ENCODE assay signal across 26 mouse cellular contexts in the genomic region with DNA sequence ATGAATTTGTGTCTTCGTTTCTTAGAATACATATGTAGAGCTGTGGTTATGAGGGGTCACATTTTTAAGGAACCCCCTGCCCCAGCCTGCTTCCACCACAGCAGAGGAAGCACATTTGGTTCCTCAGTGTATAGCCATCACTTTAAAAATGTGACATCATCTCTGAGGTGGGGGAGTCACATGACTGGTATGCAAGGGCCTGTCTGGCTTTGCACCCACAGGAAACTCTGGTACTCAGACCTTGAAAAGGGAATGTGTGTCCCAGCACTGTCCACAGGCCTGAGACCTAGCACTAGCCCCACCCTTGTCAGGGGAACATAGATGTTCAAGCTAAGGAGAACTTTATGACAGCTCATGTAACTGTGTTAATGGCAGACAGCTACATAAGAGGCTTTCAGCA.
DNase-seq lines count a peak whose midpoint lies in the region; ATAC-seq lines count a peak whose summit lies in the region.
"Had no signal": no experiment of that assay in that cellular context is flagged by ENCODE, and none has a peak within 500 bp of the region (broad histone marks: within the 10 kb centered on the region; RNA-seq: fewer than 3 reads in every experiment).

No protein-coding gene starts in this region.

- H3K9ac ChIP-seq in heart, embryonic 15.5 days, result no peak overlapping the region
- H3K9ac ChIP-seq: liver, embryonic 13.5 days; midbrain, embryonic 15.5 days; neural tube, embryonic 12.5 days had no signal

- H3K9me3 ChIP-seq in heart, embryonic 10.5 days, result no peaks in the 10 kb centered on the region
- H3K9me3 ChIP-seq in heart, embryonic 15.5 days (replicated peaks), result no peaks in the 10 kb centered on the region
- H3K9me3 ChIP-seq: liver, embryonic 13.5 days; midbrain, embryonic 10.5 days; midbrain, embryonic 15.5 days; neural tube, embryonic 12.5 days had no signal

- ATAC-seq in heart, embryonic 15.5 days (replicated peaks; ENCODE audit: insufficient number of reproducible peaks, insufficient read depth, low FRiP score, low read depth), result 0 out of 2 replicates have a peak, but pooled peaks have one; percentile 47
- peak; percentile 25 to 34; a peak in 2 of 4 replicates for ATAC-seq in hematopoietic stem cell, adult 5-6 weeks (replicated peaks in 1 of 2; ENCODE audit: insufficient read depth in 1 of 2, low FRiP score in 2 of 2, low TSS enrichment in 1 of 2, low read depth in 1 of 2, poor library complexity in 2 of 2, severe bottlenecking in 2 of 2)
- ATAC-seq: forebrain, embryonic 16.5 days; hindbrain, embryonic 16.5 days; midbrain, embryonic 15.5 days had no signal

- no peak overlapping the region for H3K4me2 ChIP-seq in heart, embryonic 15.5 days
- H3K4me2 ChIP-seq: liver, embryonic 13.5 days; midbrain, embryonic 15.5 days; neural tube, embryonic 12.5 days had no signal

- no peaks in the 10 kb centered on the region for H3K36me3 ChIP-seq in heart, embryonic 10.5 days
- no peaks in the 10 kb centered on the region for H3K36me3 ChIP-seq in heart, embryonic 15.5 days
- H3K36me3 ChIP-seq: liver, embryonic 13.5 days; midbrain, embryonic 10.5 days; midbrain, embryonic 15.5 days; neural tube, embryonic 12.5 days had no signal

- H3K4me3 ChIP-seq in heart, embryonic 10.5 days, result no peak overlapping the region
- H3K4me3 ChIP-seq in heart, embryonic 15.5 days, result no peak overlapping the region
- H3K4me3 ChIP-seq: erythroblast, embryonic 14.5 days; liver, embryonic 13.5 days; midbrain, embryonic 10.5 days; midbrain, embryonic 15.5 days; neural tube, embryonic 12.5 days had no signal

- DNase-seq in heart, embryonic 10.5 days (ENCODE audit: low spot score), result no peak
- DNase-seq in heart, adult 11 months, result no peak
- DNase-seq in heart, adult 8-10 months (ENCODE audit: low spot score), result no peak
- peak; percentile 69 for DNase-seq in 3T3-L1 (ENCODE audit: low read depth, low spot score)
- DNase-seq in frontal cortex, postnatal 25 days (ENCODE audit: low spot score in 2 of 2), result no peak
- no peak for DNase-seq in ovary, postnatal 36 days (ENCODE audit: low spot score)
- DNase-seq: adrenal gland, postnatal 25 days; cerebellum, adult 11-12 months; cerebellum, adult 9-11 months; kidney, adult 18-20 months; layer of hippocampus, postnatal 36 days; left cerebral cortex, postnatal 4 days; liver, embryonic 13.5 days; lung, adult 18-20 months; lung, postnatal 10 days; right cerebral cortex, postnatal 4 days; thymus, adult 2 months; thymus, postnatal 36 days had no signal

- 73% methylated on average over 1 of the region's 1 CpGs for WGBS in heart, embryonic 10.5 days
- WGBS in heart, embryonic 15.5 days, result 44% methylated on average over 1 of the region's 1 CpGs

- peak overlapping the region; percentile 77 for H3K27ac ChIP-seq in heart, embryonic 10.5 days
- peak overlapping the region; percentile 44 for H3K27ac ChIP-seq in heart, embryonic 15.5 days
- H3K27ac ChIP-seq: liver, embryonic 13.5 days; midbrain, embryonic 10.5 days; midbrain, embryonic 15.5 days; neural tube, embryonic 12.5 days had no signal

- H3K4me1 ChIP-seq in heart, embryonic 10.5 days, result peaks cover 43% of the 10 kb centered on the region
- H3K4me1 ChIP-seq in heart, embryonic 15.5 days (replicated peaks), result peaks cover 19% of the 10 kb centered on the region
- H3K4me1 ChIP-seq: liver, embryonic 13.5 days; midbrain, embryonic 15.5 days; neural tube, embryonic 12.5 days had no signal

- H3K27me3 ChIP-seq in heart, embryonic 10.5 days (ENCODE audit: insufficient read depth, poor library complexity, severe bottlenecking), result no peaks in the 10 kb centered on the region
- no peaks in the 10 kb centered on the region for H3K27me3 ChIP-seq in heart, embryonic 15.5 days
- H3K27me3 ChIP-seq: midbrain, embryonic 15.5 days had no signal
